32 mouse cellular contexts compared by ENCODE assay signal in genomic region chr7:108949301-108949700, GRCm38 (mm10). TPM values are rescaled to one million over a fixed set of nuclear protein-coding genes. Genes with fewer than 3 reads are reported as not detected.
DNase-seq lines count a peak whose midpoint lies in the region; ATAC-seq and TF ChIP-seq lines count a peak whose summit lies in the region.
"Had no signal": no experiment of that assay in that cellular context is flagged by ENCODE, and none has a peak within 500 bp of the region (broad histone marks: within the 10 kb centered on the region; RNA-seq: fewer than 3 reads in every experiment).

No protein-coding gene starts in this region.

- no peak overlapping the region for H3K4me2 ChIP-seq in midbrain, embryonic 16.5 days (ENCODE audit: low read length)
- no peak overlapping the region for H3K4me2 ChIP-seq in midbrain, postnatal 0 days (ENCODE audit: low read depth, low read length, poor library complexity, severe bottlenecking)

- no peak for DNase-seq in midbrain, postnatal 0 days (ENCODE audit: low spot score)
- no peak for DNase-seq in testis, postnatal 14 days (ENCODE audit: low spot score)
- peak; percentile 41 for DNase-seq in retina, postnatal 1 day
- no peak for DNase-seq in frontal cortex, adult 2 months (ENCODE audit: extremely low spot score in 1 of 2, low spot score in 1 of 2)
- no peak for DNase-seq in embryo, embryonic 10 days (ENCODE audit: low spot score)
- DNase-seq: adrenal gland, postnatal 10 days; adrenal gland, postnatal 36 days; B cell, adult 2 months; cerebellum, adult 18-20 months; cerebellum, adult 9-10 months; cerebellum, postnatal 14 days; gastrocnemius, postnatal 10 days; gastrocnemius, postnatal 36 days; heart, adult 2 months; heart, postnatal 14 days had no signal

- WGBS in midbrain, embryonic 16.5 days, result 35% methylated on average over 2 of the region's 2 CpGs
- WGBS in midbrain, postnatal 0 days, result 28% methylated on average over 2 of the region's 2 CpGs

- ATAC-seq in midbrain, embryonic 16.5 days, result no peak
- ATAC-seq in midbrain, postnatal 0 days (ENCODE audit: low FRiP score), result no peak

- H3K27me3 ChIP-seq in midbrain, embryonic 16.5 days (ENCODE audit: control insufficient read depth, insufficient read depth, low read depth, low read length), result peaks cover 16% of the 10 kb centered on the region
- H3K27me3 ChIP-seq in midbrain, postnatal 0 days (ENCODE audit: insufficient read depth, low read length), result peaks cover 9% of the 10 kb centered on the region; the same call in 1 of the 2 replicates
- H3K27me3 ChIP-seq in testis, adult 2 months (ENCODE audit: control insufficient read depth, insufficient read depth, low read length), result no peaks in the 10 kb centered on the region
- H3K27me3 ChIP-seq: CH12.LX had no signal

- no peaks in the 10 kb centered on the region for H3K9me3 ChIP-seq in midbrain, embryonic 16.5 days (replicated peaks; ENCODE audit: control insufficient read depth, low read length, poor library complexity, severe bottlenecking)
- no peaks in the 10 kb centered on the region for H3K9me3 ChIP-seq in midbrain, postnatal 0 days (ENCODE audit: low read length)
- H3K9me3 ChIP-seq: embryonic facial prominence, embryonic 12.5 days; embryonic facial prominence, embryonic 15.5 days; forebrain, embryonic 15.5 days; heart, embryonic 10.5 days; heart, embryonic 13.5 days; hindbrain, embryonic 12.5 days; hindbrain, embryonic 15.5 days had no signal

- H3K9ac ChIP-seq in midbrain, embryonic 16.5 days (ENCODE audit: low read depth, low read length), result 0 out of 2 replicates have a peak overlapping the region, but pooled peaks have one; percentile 23
- H3K9ac ChIP-seq in midbrain, postnatal 0 days (replicated peaks; ENCODE audit: low read length, poor library complexity, severe bottlenecking), result no peak overlapping the region
- H3K9ac ChIP-seq: embryonic facial prominence, embryonic 12.5 days; embryonic facial prominence, embryonic 15.5 days; forebrain, embryonic 15.5 days; heart, embryonic 13.5 days; hindbrain, embryonic 15.5 days had no signal

- TF ChIP-seq POLR2A in testis, adult 2 months (IDR thresholded peaks at IDR 0.05; ENCODE audit: control insufficient read depth, low read depth, low read length), result no peak

- no peak overlapping the region for H3K4me3 ChIP-seq in midbrain, embryonic 16.5 days (ENCODE audit: low read depth, low read length)
- no peak overlapping the region for H3K4me3 ChIP-seq in midbrain, postnatal 0 days (ENCODE audit: low read depth, low read length)
- peak overlapping the region; percentile 14 for H3K4me3 ChIP-seq in testis, adult 2 months (ENCODE audit: control insufficient read depth, low read depth, low read length)
- H3K4me3 ChIP-seq: heart, adult 2 months had no signal

- peaks cover 15% of the 10 kb centered on the region for H3K4me1 ChIP-seq in midbrain, embryonic 16.5 days (ENCODE audit: control insufficient read depth, insufficient read depth, low read length)
- H3K4me1 ChIP-seq in midbrain, postnatal 0 days (ENCODE audit: insufficient read depth, low read length), result no peaks in the 10 kb centered on the region
- peaks cover 4% of the 10 kb centered on the region for H3K4me1 ChIP-seq in testis, adult 2 months (ENCODE audit: control insufficient read depth, insufficient read depth, low read length)

- TF ChIP-seq CTCF in midbrain, postnatal 0 days (IDR thresholded peaks at IDR 0.05), result no peak
- TF ChIP-seq CTCF in testis, adult 2 months (IDR thresholded peaks at IDR 0.05; ENCODE audit: control insufficient read depth, insufficient read depth, insufficient replicate concordance, low read depth, low read length), result no peak

- no peaks in the 10 kb centered on the region for H3K36me3 ChIP-seq in midbrain, embryonic 16.5 days (ENCODE audit: control insufficient read depth, insufficient read depth, low read length)
- no peaks in the 10 kb centered on the region for H3K36me3 ChIP-seq in midbrain, postnatal 0 days (ENCODE audit: insufficient read depth, low read length)
- no peaks in the 10 kb centered on the region for H3K36me3 ChIP-seq in testis, adult 2 months (ENCODE audit: control insufficient read depth, insufficient read depth, low read length)

- no peak overlapping the region for H3K27ac ChIP-seq in midbrain, embryonic 16.5 days (ENCODE audit: low read length)
- no peak overlapping the region for H3K27ac ChIP-seq in midbrain, postnatal 0 days (ENCODE audit: low read depth, low read length)
- H3K27ac ChIP-seq in testis, adult 2 months (ENCODE audit: control insufficient read depth, insufficient read depth, low read depth, low read length), result no peak overlapping the region
- H3K27ac ChIP-seq: embryonic facial prominence, embryonic 12.5 days; embryonic facial prominence, embryonic 15.5 days; heart, adult 2 months; heart, embryonic 10.5 days; heart, embryonic 13.5 days; hindbrain, embryonic 12.5 days had no signal

RNA-seq across cellular contexts. Expression of gene Tub, which starts 0.8 kb away (rescaled TPM):
- 62.1 and 66.0 TPM in 2 replicates for polyA plus RNA-seq in midbrain, embryonic 16.5 days (2015; fragmentation: Nextera tagmentation; extraction: Ambion mirVana)
- total RNA-seq in midbrain, postnatal 0 days (2014; rRNA removed), result 159 and 207 TPM in 2 replicates
- polyA plus RNA-seq in midbrain, postnatal 0 days (2015; fragmentation: Nextera tagmentation; extraction: Ambion mirVana), result 42.8 and 44.3 TPM in 2 replicates
- polyA plus RNA-seq in testis, adult 2 months (2012; rRNA removed), result 11.8 and 12.5 TPM in 2 replicates
- polyA plus RNA-seq in frontal cortex, adult 2 months (2012; rRNA removed), result 111 and 132 TPM in 2 replicates
- total RNA-seq: granulocyte monocyte progenitor cell, adult 5-6 weeks; hematopoietic stem cell, adult 5-6 weeks; MEL had no signal

RNA-seq across cellular contexts. Expression of gene Eif3f, which starts 15.1 kb away (rescaled TPM):
- 60.9 and 62.8 TPM in 2 replicates for polyA plus RNA-seq in midbrain, embryonic 16.5 days (2015; fragmentation: Nextera tagmentation; extraction: Ambion mirVana)
- 121 TPM in 2 replicates for total RNA-seq in midbrain, postnatal 0 days (2014; rRNA removed)
- polyA plus RNA-seq in midbrain, postnatal 0 days (2015; fragmentation: Nextera tagmentation; extraction: Ambion mirVana), result 73.9 and 77.8 TPM in 2 replicates
- polyA plus RNA-seq in testis, adult 2 months (2012; rRNA removed), result 54.7 and 70.9 TPM in 2 replicates
- polyA plus RNA-seq in frontal cortex, adult 2 months (2012; rRNA removed), result 104 and 113 TPM in 2 replicates

RNA-seq across cellular contexts. Expression of gene Nlrp10, which starts 19.3 kb away (rescaled TPM):
- not detected in 2 replicates for polyA plus RNA-seq in midbrain, embryonic 16.5 days (2015; fragmentation: Nextera tagmentation; extraction: Ambion mirVana)
- total RNA-seq in midbrain, postnatal 0 days (2014; rRNA removed), result 0.22 TPM in 1 of 2 replicates, not detected in the other
- polyA plus RNA-seq in midbrain, postnatal 0 days (2015; fragmentation: Nextera tagmentation; extraction: Ambion mirVana), result not detected in 2 replicates
- 0.06 and 0.10 TPM in 2 replicates for polyA plus RNA-seq in testis, adult 2 months (2012; rRNA removed)
- polyA plus RNA-seq in frontal cortex, adult 2 months (2012; rRNA removed), result 0.66 and 0.71 TPM in 2 replicates
- polyA plus RNA-seq: forebrain, embryonic 11.5 days; hindbrain, embryonic 12.5 days had no signal

RNA-seq across cellular contexts. Expression of gene Olfr519, which starts 55.1 kb away (rescaled TPM):
- not detected in 2 replicates for polyA plus RNA-seq in midbrain, embryonic 16.5 days (2015; fragmentation: Nextera tagmentation; extraction: Ambion mirVana)
- not detected in 2 replicates for total RNA-seq in midbrain, postnatal 0 days (2014; rRNA removed)
- polyA plus RNA-seq in midbrain, postnatal 0 days (2015; fragmentation: Nextera tagmentation; extraction: Ambion mirVana), result not detected in 2 replicates
- not detected in 2 replicates for polyA plus RNA-seq in testis, adult 2 months (2012; rRNA removed)
- not detected in 2 replicates for polyA plus RNA-seq in frontal cortex, adult 2 months (2012; rRNA removed)
- total RNA-seq: adrenal gland, adult 18-20 months; adrenal gland, postnatal 10 days; adrenal gland, postnatal 36 days; CH12.LX; gastrocnemius, adult 18-20 months; gastrocnemius, postnatal 10 days; gastrocnemius, postnatal 36 days; granulocyte monocyte progenitor cell, adult 5-6 weeks; heart, adult 2 months; heart, postnatal 14 days; hematopoietic stem cell, adult 5-6 weeks; MEL had no signal
- polyA plus RNA-seq: embryonic facial prominence, embryonic 12.5 days; embryonic facial prominence, embryonic 15.5 days; forebrain, embryonic 11.5 days; forebrain, embryonic 15.5 days; heart, adult 2 months; heart, embryonic 10.5 days; heart, embryonic 13.5 days; heart, embryonic 16.5 days; hindbrain, embryonic 12.5 days; hindbrain, embryonic 15.5 days had no signal
